Mouse (Mus musculus) CH12.LX (cell line): ENCODE data around the gene Copg2. TPM values are rescaled to one million over a fixed set of nuclear protein-coding genes. Genes with fewer than 3 reads are reported as not detected.
A peak's percentile ranks its signal among the peaks of the same experiment; 100 is the strongest.

Experiments
- DNase-seq: peaks from one replicate; pipeline ENCODE4 v3.0.0-alpha.2; 2013; ENCODE audit errors: extremely low read depth
- H3K27ac ChIP-seq: 2 replicates; pipeline ENCODE4 v1.5.1; 2012; ENCODE audit warnings: low read depth, mild to moderate bottlenecking, control low read depth, moderate library complexity; ENCODE audit not compliant: insufficient read depth
- H3K27me3 ChIP-seq: replicated peaks from 2 replicates; pipeline ENCODE3; 2012; ENCODE audit warnings: inconsistent platforms
- H3K36me3 ChIP-seq, 2 experiments: replicated peaks in 1 of 2; 2 replicates each; pipeline versions ENCODE3 to v1.6.1; 2012; ENCODE audit warnings: inconsistent platforms in 1 of 2, low read length in 1 of 2, mild to moderate bottlenecking in 1 of 2, mixed read lengths in 1 of 2, moderate library complexity in 1 of 2; ENCODE audit not compliant: control insufficient read depth in 1 of 2, insufficient read depth in 1 of 2
- H3K4me1 ChIP-seq, 2 experiments: 2 replicates each; pipeline ENCODE4 v1.6.1; 2012; ENCODE audit warnings: inconsistent platforms in 1 of 2, moderate library complexity in 1 of 2; ENCODE audit not compliant: insufficient read depth in 2 of 2, control insufficient read depth in 1 of 2
- H3K4me2 ChIP-seq: 2 replicates; pipeline ENCODE4 v1.6.1; 2012; ENCODE audit warnings: low read depth, mild to moderate bottlenecking, control low read depth; ENCODE audit not compliant: poor library complexity, insufficient read depth, severe bottlenecking
- H3K4me3 ChIP-seq, 3 experiments: fragments of 150-350 bp in 1 of 3; sonication (generic) in 1 of 3; replicated peaks in 1 of 3; 2 replicates each; pipeline versions ENCODE3 to v1.5.1; 2011 to 2012; ENCODE audit warnings: low read depth in 2 of 3, low read length in 2 of 3, mild to moderate bottlenecking in 2 of 3, moderate library complexity in 2 of 3, control low read depth in 1 of 3, improper control_type of control experiment in 1 of 3, inconsistent platforms in 1 of 3, mixed read lengths in 1 of 3; ENCODE audit not compliant: poor library complexity in 1 of 3
- H3K79me2 ChIP-seq: replicated peaks from 2 replicates; pipeline ENCODE4 v1.6.1; 2012; ENCODE audit warnings: mild to moderate bottlenecking, moderate library complexity; ENCODE audit not compliant: control insufficient read depth, poor library complexity, insufficient read depth, severe bottlenecking; ENCODE audit errors: extremely low read depth
- H3K9ac ChIP-seq: 2 replicates; pipeline ENCODE4 v1.6.1; 2012; ENCODE audit warnings: low read depth, mild to moderate bottlenecking, control low read depth, moderate library complexity; ENCODE audit not compliant: insufficient read depth
- H3K9me3 ChIP-seq: replicated peaks from 2 replicates; pipeline ENCODE3; 2012; ENCODE audit warnings: low read length, inconsistent platforms, mixed read lengths
- CHD1 ChIP-seq: IDR thresholded peaks from 2 replicates; pipeline ENCODE4 v1.6.1; 2012; ENCODE audit warnings: low read depth, low read length, improper control_type of control experiment, inconsistent platforms
- CHD2 ChIP-seq: IDR thresholded peaks from 2 replicates; pipeline ENCODE4 v1.6.1; 2011; ENCODE audit warnings: low read length, improper control_type of control experiment
- CTCF ChIP-seq, 2 experiments: IDR thresholded peaks in 1 of 2; conservative IDR thresholded peaks in 1 of 2; 2 replicates each; pipeline ENCODE4 v1.5.1; 2011 to 2012; ENCODE audit warnings: low read depth in 2 of 2, low read length in 2 of 2, improper control_type of control experiment in 1 of 2, inconsistent platforms in 1 of 2, mild to moderate bottlenecking in 1 of 2, moderate library complexity in 1 of 2
- E2F4 ChIP-seq: IDR thresholded peaks from 2 replicates; pipeline ENCODE4 v1.6.1; 2011; ENCODE audit warnings: low read depth, low read length, improper control_type of control experiment; ENCODE audit not compliant: insufficient replicate concordance
- ELF1 ChIP-seq: IDR thresholded peaks from 2 replicates; pipeline ENCODE4 v1.6.1; 2014; ENCODE audit warnings: low read depth, mild to moderate bottlenecking, inconsistent platforms, low read length, improper control_type of control experiment
- ETS1 ChIP-seq: conservative IDR thresholded peaks from 2 replicates; pipeline ENCODE4 v1.6.1; 2012; ENCODE audit warnings: low read depth, mild to moderate bottlenecking, inconsistent platforms, low read length, improper control_type of control experiment, moderate library complexity
- GABPA ChIP-seq: IDR thresholded peaks from 2 replicates; pipeline ENCODE4 v1.6.1; 2012; ENCODE audit warnings: low read depth, low read length, improper control_type of control experiment, inconsistent platforms; ENCODE audit not compliant: insufficient replicate concordance
- HCFC1 ChIP-seq: IDR thresholded peaks from 2 replicates; pipeline ENCODE4 v1.6.1; 2012; ENCODE audit warnings: low read depth, mild to moderate bottlenecking, inconsistent platforms, low read length, improper control_type of control experiment
- IRF4 ChIP-seq: IDR thresholded peaks from 2 replicates; pipeline ENCODE4 v1.6.1; 2014; ENCODE audit warnings: low read depth, mild to moderate bottlenecking, inconsistent platforms, low read length, improper control_type of control experiment
- JUN ChIP-seq: IDR thresholded peaks from 2 replicates; pipeline ENCODE4 v1.6.1; 2011; ENCODE audit warnings: low read depth, mild to moderate bottlenecking, low read length, improper control_type of control experiment, moderate library complexity; ENCODE audit not compliant: insufficient read depth
- JUND ChIP-seq: conservative IDR thresholded peaks from 2 replicates; pipeline ENCODE4 v1.6.1; 2011; ENCODE audit warnings: low read depth, low read length, improper control_type of control experiment
- KAT2A ChIP-seq: IDR thresholded peaks from 2 replicates; pipeline ENCODE4 v1.6.1; 2012; ENCODE audit warnings: low read length, improper control_type of control experiment, inconsistent platforms; ENCODE audit not compliant: insufficient replicate concordance
- MAFK ChIP-seq: IDR thresholded peaks from 2 replicates; pipeline ENCODE4 v1.6.1; 2011; ENCODE audit warnings: low read length, improper control_type of control experiment; ENCODE audit not compliant: insufficient replicate concordance
- MAX ChIP-seq: IDR thresholded peaks from 2 replicates; pipeline ENCODE4 v1.6.1; 2011; ENCODE audit warnings: low read length, improper control_type of control experiment
- MAZ ChIP-seq: IDR thresholded peaks from 2 replicates; pipeline ENCODE4 v1.6.1; 2012; ENCODE audit warnings: low read depth, mild to moderate bottlenecking, inconsistent platforms, low read length, improper control_type of control experiment, moderate library complexity
- MEF2A ChIP-seq: IDR thresholded peaks from 2 replicates; pipeline ENCODE4 v1.6.1; 2014; ENCODE audit warnings: low read depth, mild to moderate bottlenecking, inconsistent platforms, low read length, improper control_type of control experiment, borderline replicate concordance
- MXI1 ChIP-seq: IDR thresholded peaks from 2 replicates; pipeline ENCODE4 v1.6.1; 2011; ENCODE audit warnings: mild to moderate bottlenecking, low read depth, low read length, improper control_type of control experiment
- MYC ChIP-seq: IDR thresholded peaks from 2 replicates; pipeline ENCODE4 v1.6.1; 2011; ENCODE audit warnings: low read depth, mild to moderate bottlenecking, improper control_type of control experiment, low read length
- NELFE ChIP-seq: IDR thresholded peaks from 2 replicates; pipeline ENCODE4 v1.6.1; 2011; ENCODE audit warnings: low read depth, low read length, improper control_type of control experiment
- NRF1 ChIP-seq: IDR thresholded peaks from 2 replicates; pipeline ENCODE4 v1.6.1; 2014; ENCODE audit warnings: low read depth, mild to moderate bottlenecking, inconsistent platforms, low read length, improper control_type of control experiment, moderate library complexity
- PAX5 ChIP-seq: IDR thresholded peaks from 2 replicates; pipeline ENCODE4 v1.6.1; 2012; ENCODE audit warnings: low read length, inconsistent platforms, mixed read lengths
- POLR2A ChIP-seq: IDR thresholded peaks from 2 replicates; pipeline ENCODE4 v1.6.1; 2011; ENCODE audit warnings: low read depth, mild to moderate bottlenecking, improper control_type of control experiment, low read length
- POLR2AphosphoS2 ChIP-seq: IDR thresholded peaks from 2 replicates; pipeline ENCODE4 v1.6.1; 2011; ENCODE audit warnings: low read depth, low read length, improper control_type of control experiment
- RCOR1 ChIP-seq: conservative IDR thresholded peaks from 2 replicates; pipeline ENCODE4 v1.6.1; 2012; ENCODE audit warnings: low read depth, mild to moderate bottlenecking, inconsistent platforms, low read length, improper control_type of control experiment
- SIN3A ChIP-seq: IDR thresholded peaks from 2 replicates; pipeline ENCODE4 v1.6.1; 2012; ENCODE audit warnings: low read length, improper control_type of control experiment, inconsistent platforms
- SMC3 ChIP-seq: IDR thresholded peaks from 2 replicates; pipeline ENCODE4 v1.6.1; 2011; ENCODE audit warnings: low read depth, low read length, improper control_type of control experiment
- TCF12 ChIP-seq: IDR thresholded peaks from 2 replicates; pipeline ENCODE4 v1.6.1; 2014; ENCODE audit warnings: low read depth, mild to moderate bottlenecking, inconsistent platforms, low read length, improper control_type of control experiment
- UBTF ChIP-seq: IDR thresholded peaks from 2 replicates; pipeline ENCODE4 v1.6.1; 2012; ENCODE audit warnings: low read depth, mild to moderate bottlenecking, inconsistent platforms, low read length, improper control_type of control experiment, moderate library complexity
- USF2 ChIP-seq: conservative IDR thresholded peaks from 2 replicates; pipeline ENCODE4 v1.6.1; 2011; ENCODE audit warnings: low read depth, low read length, improper control_type of control experiment
- ZC3H11A ChIP-seq: IDR thresholded peaks from 2 replicates; pipeline ENCODE4 v1.6.1; 2012; ENCODE audit warnings: low read depth, mild to moderate bottlenecking, inconsistent platforms, low read length, improper control_type of control experiment
- ZMIZ1 ChIP-seq: IDR thresholded peaks from 2 replicates; pipeline ENCODE4 v1.6.1; 2012; ENCODE audit warnings: low read depth, mild to moderate bottlenecking, inconsistent platforms, low read length, improper control_type of control experiment
- dilution Hi-C: fragments of 300-500 bp; cut with MboI; formaldehyde crosslinking; loops from 2 replicates; pipeline ENCODE4 v1.14.3; 2020; ENCODE audit warnings: low sequenced_read_pairs; ENCODE audit not compliant: extremely low pct_unique_long_range_greater_than_20kb, extremely low pct_ligation_motif_present
- in situ Hi-C: fragments of 300-500 bp; cut with MboI; formaldehyde crosslinking; loops from 3 replicates; pipeline ENCODE4 v1.14.3; 2019; ENCODE audit warnings: low sequenced_read_pairs, low pct_ligation_motif_present, low pct_unique_long_range_greater_than_20kb, mixed read lengths
- polyA plus RNA-seq: library from polyadenylated mRNA; unstranded; fragments of >175 nt; gene quantifications from 2 replicates; pipeline ENCODE4 v1.2.1, GENCODE M21; 2012; ENCODE audit warnings: low read depth; ENCODE audit not compliant: insufficient read length
- total RNA-seq, 2 experiments: library from RNA; depleted of rRNA; stranded (reverse); fragments of 300-350 nt in 1 of 2; fragments of >200 nt in 1 of 2; gene quantifications; 2 replicates each; pipeline ENCODE4 v1.2.3; 2012 to 2014

Copg2 gene
- total RNA-seq (2012; rRNA removed) (22.8 and 28.9 TPM in 2 replicates), total RNA-seq (2014; rRNA removed) (42.8 and 43.7 TPM in 2 replicates), polyA plus RNA-seq (23.3 and 24.8 TPM in 2 replicates)

DNA sequence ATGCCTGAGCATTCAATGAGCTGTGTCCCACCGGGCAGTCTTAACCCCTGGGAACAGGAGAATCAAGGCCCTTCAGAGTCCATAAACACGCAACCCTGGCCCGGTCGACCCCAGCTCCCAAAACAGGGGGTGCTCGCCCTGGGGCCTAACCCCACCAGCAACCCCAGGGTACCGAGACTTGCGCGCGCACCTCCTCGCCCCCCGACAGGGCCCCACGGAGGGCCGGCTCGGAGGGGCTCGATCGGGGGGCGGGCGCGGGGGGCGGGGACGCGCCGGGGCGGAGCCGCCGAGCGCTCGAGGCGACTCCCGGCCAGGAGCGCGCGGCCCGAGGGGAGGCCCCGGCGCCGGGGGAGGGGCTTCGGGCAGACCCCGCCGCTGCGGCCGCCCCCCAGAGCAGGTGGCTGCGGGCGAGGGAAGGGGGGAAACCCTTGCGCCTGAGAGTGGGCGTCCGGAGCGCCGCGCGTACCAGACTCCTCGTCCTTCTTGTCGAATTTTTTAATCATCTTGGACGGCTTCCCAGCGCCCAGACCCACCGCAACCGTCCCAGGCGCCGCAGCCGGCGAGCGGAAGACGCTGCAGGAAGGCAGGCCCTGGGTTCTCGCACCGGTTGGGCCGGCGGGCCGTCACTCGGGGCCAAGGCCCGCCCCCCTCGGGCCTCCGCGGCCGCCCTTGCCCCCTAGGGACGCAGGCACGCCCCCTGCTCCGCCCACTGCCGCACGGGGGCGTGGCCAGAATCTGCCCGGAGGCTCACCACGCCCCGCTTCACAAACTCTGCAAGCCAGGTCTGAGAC is at the start of gene Copg2:
Gene Copg2 (minus strand): TSS at position 600 of the 791 bp plus-strand sequence.
- peaks cover 3% of the 10 kb centered on the region; the same call in 1 of the 2 replicates for H3K79me2 ChIP-seq
- TF ChIP-seq CTCF (conservative IDR thresholded peaks at IDR 0.05 in 1 of 2, IDR thresholded peaks at IDR 0.05 in 1 of 2; ENCODE audit: low read depth in 2 of 2, low read length in 2 of 2), result no peak
- peak; percentile 79 for TF ChIP-seq ELF1
- peak; percentile 55; the same call in 1 of the 2 replicates for TF ChIP-seq TCF12
- 0 out of 2 replicates have a peak, but pooled peaks have one; percentile 9 for TF ChIP-seq MAX
- peak; percentile 7; the same call in 1 of the 2 replicates for TF ChIP-seq MEF2A
- no peak for TF ChIP-seq CHD1
- no peak for TF ChIP-seq JUN
- TF ChIP-seq KAT2A, result 0 out of 2 replicates have a peak, but pooled peaks have one; percentile 5
- TF ChIP-seq CHD2, result no peak
- no peak for TF ChIP-seq RCOR1
- peak; percentile 80 for TF ChIP-seq POLR2A
- peak; percentile 55 for TF ChIP-seq NELFE
- TF ChIP-seq MAZ, result no peak
- no peak for TF ChIP-seq IRF4
- TF ChIP-seq PAX5, result no peak
- no peak for TF ChIP-seq ETS1
- no peak for TF ChIP-seq MYC
- no peak for TF ChIP-seq JUND
- TF ChIP-seq MAFK, result no peak
- TF ChIP-seq SIN3A, result 0 out of 2 replicates have a peak, but pooled peaks have one; percentile 0
- no peak for TF ChIP-seq USF2
- no peak for TF ChIP-seq SMC3
- no peak for TF ChIP-seq ZC3H11A
- no peak for TF ChIP-seq POLR2AphosphoS2
- TF ChIP-seq NRF1, result peak; percentile 70
- TF ChIP-seq ZMIZ1, result no peak
- no peak for TF ChIP-seq UBTF
- no peak for TF ChIP-seq MXI1
- TF ChIP-seq HCFC1, result peak; percentile 53
- TF ChIP-seq E2F4, result no peak
- no peak for TF ChIP-seq GABPA
- TF ChIP-seq, all 38 proteins: peak for 10
- H3K4me3 ChIP-seq, result peak within 1 kb of the TSS; percentile 75 to 92 (median 77)
- peaks cover 0 to 24% of the 10 kb centered on the region in 2 experiments; a peak in 2 of 4 replicates for H3K4me1 ChIP-seq
- dilution Hi-C loops, result no loop called here
- H3K9me3 ChIP-seq, result no peaks in the 10 kb centered on the region
- peak; percentile 85 for DNase-seq
- peak within 1 kb of the TSS; percentile 89 for H3K9ac ChIP-seq
- peak within 1 kb of the TSS; percentile 59 for H3K27ac ChIP-seq
- in situ Hi-C loops, result no loop called here
- no peaks in the 10 kb centered on the region for H3K27me3 ChIP-seq
- peaks cover 0 to 2% of the 10 kb centered on the region in 2 experiments for H3K36me3 ChIP-seq
- H3K4me2 ChIP-seq, result peak within 1 kb of the TSS; percentile 84
